Mouse (Mus musculus) lung, adult 2 months (tissue): ENCODE data around the gene Acot4. TPM values are rescaled to one million over a fixed set of nuclear protein-coding genes. Genes with fewer than 3 reads are reported as not detected.
A peak's percentile ranks its signal among the peaks of the same experiment; 100 is the strongest.
"Not testable (repeated sequence)": the region's sequence is repeated elsewhere in the genome, so short reads cannot be mapped to it uniquely, and the experiment has no call there.

Experiments
- DNase-seq: peaks from one replicate; pipeline ENCODE4 v3.0.0; 2022
- H3K4me1 ChIP-seq: fragments of 200-500 bp; 2 replicates; pipeline ENCODE4 v1.6.1; 2011; ENCODE audit warnings: low read length; ENCODE audit not compliant: control insufficient read depth, insufficient read depth
- H3K4me3 ChIP-seq: fragments of 200-500 bp; replicated peaks from 2 replicates; pipeline ENCODE3; 2011; ENCODE audit warnings: low read depth, mild to moderate bottlenecking, control low read depth, low read length; ENCODE audit errors: extremely low read depth
- CTCF ChIP-seq: fragments of 200-500 bp; IDR thresholded peaks from 2 replicates; pipeline ENCODE4 v1.5.1; 2011; ENCODE audit warnings: mild to moderate bottlenecking, low read length, control low read depth; ENCODE audit not compliant: insufficient read depth
- POLR2A ChIP-seq: fragments of 200-500 bp; IDR thresholded peaks from 2 replicates; pipeline ENCODE4 v1.6.1; 2011; ENCODE audit warnings: low read depth, mild to moderate bottlenecking, control low read depth, low read length, borderline replicate concordance; ENCODE audit errors: extremely low read depth
- WGBS: fragments of 180-500 bp; shearing (Covaris S2); methylation state at CpG from one replicate; pipeline ENCODE4 v1.1.7; 2018; 5-methylcytosine and 5-hydroxymethylcytosine counted together
- polyA plus RNA-seq: library from polyadenylated mRNA; depleted of rRNA; stranded (reverse); fragments of >200 nt; gene quantifications from 2 replicates; pipeline ENCODE4 v1.2.3, GENCODE M21; 2012

Gene Acot4
- polyA plus RNA-seq, 1 experiment = 0.40 TPM

DNA sequence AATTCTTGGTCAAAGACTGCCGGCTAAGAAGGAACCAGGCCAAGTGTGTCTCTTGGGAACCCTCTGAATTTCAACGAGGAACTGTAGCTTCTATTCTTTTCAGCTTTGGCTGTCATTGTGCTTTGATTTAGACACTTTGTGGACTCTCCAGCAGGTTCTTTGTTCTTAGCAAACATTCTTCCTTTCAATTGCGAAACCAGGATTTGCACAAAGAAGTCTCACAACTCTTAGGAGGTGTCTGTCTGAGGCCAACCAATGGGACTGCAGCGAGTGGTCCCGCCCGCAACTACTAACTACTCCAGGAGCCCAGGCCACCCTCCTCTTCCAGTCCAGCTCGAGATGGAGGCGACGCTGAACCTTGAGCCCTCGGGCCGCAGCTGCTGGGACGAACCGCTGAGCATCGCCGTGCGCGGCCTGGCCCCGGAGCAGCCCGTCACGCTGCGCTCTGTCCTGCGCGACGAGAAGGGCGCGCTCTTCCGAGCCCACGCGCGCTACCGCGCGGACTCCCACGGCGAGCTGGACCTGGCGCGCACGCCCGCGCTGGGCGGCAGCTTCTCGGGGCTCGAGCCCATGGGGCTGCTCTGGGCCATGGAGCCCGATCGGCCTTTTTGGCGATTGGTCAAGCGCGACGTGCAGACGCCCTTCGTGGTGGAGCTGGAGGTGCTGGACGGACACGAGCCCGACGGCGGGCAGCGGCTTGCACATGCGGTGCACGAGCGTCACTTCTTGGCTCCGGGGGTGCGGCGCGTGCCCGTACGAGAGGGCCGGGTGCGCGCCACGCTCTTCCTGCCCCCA, 28.8 kb upstream of the Acot4 start, which contains the start of gene Acot1:
TSS of gene Acot1 (plus strand) at position 320 of the 795 bp plus-strand sequence.
- H3K4me1 ChIP-seq = not testable (repeated sequence)
- DNase-seq = peak; percentile 70
- peak; percentile 82; the same call in 1 of the 2 replicates for TF ChIP-seq POLR2A
- WGBS = 1% methylated on average over 64 of the region's 70 CpGs
- peak within 1 kb of the TSS; percentile 74 for H3K4me3 ChIP-seq

DNA sequence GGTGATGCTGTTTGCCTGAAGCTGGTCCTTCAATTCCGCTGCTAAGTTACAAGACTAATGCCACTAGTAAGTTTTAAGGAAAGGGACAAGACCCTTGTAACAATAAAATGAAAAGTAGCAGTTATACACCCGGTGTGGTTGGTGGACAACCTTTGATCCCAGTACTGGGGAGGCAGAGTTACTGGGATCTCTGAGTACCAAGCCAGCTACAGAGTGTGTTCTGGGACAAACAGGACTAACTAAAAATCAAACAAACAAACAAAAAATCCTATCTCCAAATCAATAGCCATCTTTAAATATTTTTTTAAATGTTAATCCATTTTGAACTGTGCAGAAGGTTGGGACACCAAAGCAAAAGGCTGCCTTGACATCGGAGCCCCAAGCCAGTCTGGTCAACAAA, 28.0 kb upstream of the Acot4 start:
- TF ChIP-seq POLR2A (no peak), CTCF (no peak)
- DNase-seq = no peak
- Histone ChIP-seq H3K4me1 (peaks cover 6% of the 10 kb centered on the region), H3K4me3 (no peak overlapping the region)
- whole genome bisulfite sequencing = 78% methylated on average over 3 of the region's 3 CpGs

DNA sequence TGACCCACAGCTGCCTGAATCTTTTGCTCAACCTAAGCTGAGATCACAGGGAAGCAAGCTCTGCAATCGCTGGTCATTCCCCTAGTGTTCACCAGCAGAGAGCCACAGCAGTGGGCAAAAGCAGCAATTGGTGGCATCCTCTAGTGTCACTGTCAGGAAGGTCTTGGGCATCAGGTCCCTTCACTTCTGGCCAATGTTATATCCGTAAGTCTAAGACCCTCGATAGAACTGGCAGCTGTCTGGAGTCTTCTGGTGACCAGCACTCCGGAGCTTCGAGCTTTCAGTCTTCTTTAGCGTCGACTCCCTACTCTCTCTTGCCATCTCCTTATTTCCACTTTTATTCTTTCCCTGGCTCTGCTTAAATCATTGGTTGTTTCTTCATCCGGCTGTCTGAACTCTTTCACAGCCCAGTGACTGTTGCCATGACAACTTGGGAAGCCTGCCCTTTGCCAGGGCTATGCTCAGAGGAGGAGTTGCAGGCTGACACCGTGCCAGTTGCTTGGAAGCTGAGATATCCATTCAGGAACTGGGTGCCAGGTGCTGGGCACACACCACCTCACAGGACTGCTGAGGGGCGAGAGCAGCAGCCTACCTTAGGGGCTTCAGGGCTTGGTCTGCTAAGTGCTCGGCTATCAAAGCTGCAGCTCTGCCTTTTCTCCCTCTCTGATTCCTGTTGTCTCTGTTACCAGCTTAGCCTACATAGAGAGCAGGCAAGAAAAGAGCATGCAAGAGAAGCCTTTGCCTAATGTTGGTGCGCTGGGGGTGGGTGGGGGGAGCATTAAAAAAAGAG, 26.7 kb upstream of the Acot4 start:
- Histone ChIP-seq H3K4me1 (peaks cover 6% of the 10 kb centered on the region), H3K4me3 (peak overlapping the region; percentile 8)
- TF ChIP-seq POLR2A = no peak
- no peak for TF ChIP-seq CTCF
- 40% methylated on average over 12 of the region's 12 CpGs for WGBS
- peak; percentile 59 for DNase-seq

DNA sequence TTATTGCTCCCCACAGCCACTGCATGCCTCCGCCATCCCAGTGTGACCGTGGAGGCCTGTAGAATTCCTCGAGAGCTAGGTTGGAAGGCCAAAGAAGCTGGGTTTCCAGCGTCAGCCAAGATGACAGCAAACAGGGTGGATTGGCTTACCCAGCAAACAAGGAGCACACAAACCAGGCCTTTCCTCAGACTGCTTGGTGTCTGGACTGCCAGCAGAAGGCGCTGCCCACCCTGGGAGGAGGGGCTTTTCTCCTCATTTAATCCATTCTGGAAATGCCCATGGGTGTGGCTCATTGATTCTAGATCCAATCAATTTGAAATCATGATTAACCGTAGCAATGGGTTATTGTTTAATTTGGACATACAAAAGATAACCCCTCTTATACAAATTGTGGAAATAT, 25.0 kb upstream of the Acot4 start:
- no peak overlapping the region for H3K4me3 ChIP-seq
- DNase-seq = no peak

DNA sequence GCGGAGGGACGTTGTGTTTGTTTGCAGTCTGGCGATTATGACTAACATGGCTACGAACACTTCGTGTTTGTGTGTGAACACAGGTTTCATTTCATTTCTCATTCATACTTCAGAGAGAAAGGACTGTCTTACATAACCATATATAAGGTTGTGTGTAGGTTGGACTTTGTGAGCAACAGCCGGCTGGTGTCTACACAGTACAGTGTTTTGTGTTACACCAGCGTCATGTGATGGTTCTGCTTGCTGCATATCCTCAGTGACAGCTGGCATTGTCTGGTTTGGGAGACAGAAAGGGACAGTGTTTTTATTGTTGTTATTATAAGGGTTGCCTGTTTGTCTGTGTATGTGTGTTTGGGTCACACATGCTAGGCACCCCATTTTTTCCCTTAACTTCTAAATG, 24.5 kb upstream of the Acot4 start:
- 82% methylated on average over 7 of the region's 7 CpGs for WGBS
- TF ChIP-seq POLR2A (no peak), CTCF (no peak)
- no peak overlapping the region for H3K4me3 ChIP-seq
- H3K4me1 ChIP-seq = peaks cover 6% of the 10 kb centered on the region
- no peak for DNase-seq

More for the DNA sequence above, 25.0 kb upstream of the Acot4 start:
- peaks cover 6% of the 10 kb centered on the region for H3K4me1 ChIP-seq
- WGBS = 66% methylated on average over 6 of the region's 6 CpGs
- TF ChIP-seq CTCF = 0 out of 2 replicates have a peak, but pooled peaks have one; percentile 13
- no peak for TF ChIP-seq POLR2A

DNA sequence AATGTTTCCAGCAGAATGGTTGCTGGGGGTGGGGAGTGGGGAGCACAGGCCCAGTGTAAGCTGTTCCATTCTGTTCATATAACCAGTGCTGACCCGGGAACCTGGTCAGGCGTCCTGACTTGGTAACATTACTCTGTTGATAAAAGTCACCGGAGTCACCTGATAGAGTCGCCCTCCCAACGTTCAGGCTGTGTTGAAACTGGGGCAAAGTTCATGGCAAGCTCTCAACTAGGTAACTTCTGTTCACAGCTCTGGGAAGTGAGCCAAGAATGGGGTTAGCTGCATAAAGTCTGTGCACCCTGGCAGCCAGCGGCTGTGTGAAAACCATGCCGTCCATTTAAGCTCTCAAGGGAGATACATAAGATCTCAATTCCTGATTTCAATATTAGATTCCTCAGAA, 17.7 kb upstream of the Acot4 start:
- H3K4me3 ChIP-seq, H3K4me1 ChIP-seq: not testable (repeated sequence)
- peak; percentile 75 for DNase-seq
- WGBS = 29% methylated on average over 7 of the region's 7 CpGs

DNA sequence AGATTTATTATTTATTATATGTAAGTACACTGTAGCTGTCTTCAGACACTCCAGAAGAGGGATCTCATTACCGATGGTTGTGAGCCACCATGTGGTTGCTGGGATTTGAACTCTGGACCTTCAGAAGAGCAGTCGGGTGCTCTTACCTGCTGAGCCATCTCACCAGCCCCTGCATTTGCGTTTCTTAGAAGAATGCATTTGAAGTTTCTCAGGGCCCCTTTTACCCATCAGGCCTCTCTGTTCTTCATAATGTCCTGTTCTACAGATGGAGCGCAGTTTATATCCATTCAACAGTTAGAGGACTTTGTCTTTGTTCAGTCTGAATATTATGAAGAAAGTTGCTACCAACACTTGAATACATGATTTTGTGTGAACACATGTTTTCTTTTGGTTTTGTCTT, 15.9 kb upstream of the Acot4 start:
- 89% methylated on average over 4 of the region's 4 CpGs for WGBS
- H3K4me3 ChIP-seq, DNase-seq, H3K4me1 ChIP-seq: not testable (repeated sequence)

DNA sequence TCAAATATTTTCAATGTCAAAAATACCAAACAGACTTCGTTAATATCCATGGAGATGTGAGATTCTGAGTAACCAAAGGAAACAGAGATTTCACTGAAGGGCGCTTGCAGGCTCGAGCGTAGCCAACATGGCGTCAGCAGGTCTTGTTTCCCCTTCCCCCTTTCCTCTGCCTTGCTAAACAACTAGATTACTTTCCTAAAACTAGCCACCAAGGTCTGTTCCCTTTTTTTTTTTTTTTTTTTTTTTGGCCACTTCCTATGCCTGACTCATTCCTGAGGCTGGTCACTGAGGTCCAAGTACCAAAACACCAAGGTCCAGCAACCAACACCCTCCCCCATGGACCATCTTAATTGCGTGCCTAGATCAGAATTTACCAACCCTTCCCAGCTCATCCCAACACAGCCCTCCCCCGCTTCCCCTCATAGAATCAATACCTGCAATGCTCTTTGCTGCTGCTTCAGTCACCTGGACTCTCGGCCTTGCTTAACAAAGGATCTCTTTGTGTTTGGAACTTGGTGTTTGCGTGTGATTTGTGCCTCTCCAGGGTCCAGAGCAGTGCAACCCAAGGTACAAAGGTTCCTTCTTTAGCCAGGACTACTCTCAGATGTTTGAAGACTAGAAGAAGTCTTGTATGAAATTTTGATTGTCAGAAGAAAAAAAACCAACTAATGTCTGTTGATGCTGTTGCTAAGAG, 15.0 kb upstream of the Acot4 start:
- TF ChIP-seq POLR2A (no peak), CTCF (no peak)
- no peaks in the 10 kb centered on the region for H3K4me1 ChIP-seq
- DNase-seq = no peak
- 82% methylated on average over 9 of the region's 9 CpGs for WGBS
- H3K4me3 ChIP-seq = no peak overlapping the region

DNA sequence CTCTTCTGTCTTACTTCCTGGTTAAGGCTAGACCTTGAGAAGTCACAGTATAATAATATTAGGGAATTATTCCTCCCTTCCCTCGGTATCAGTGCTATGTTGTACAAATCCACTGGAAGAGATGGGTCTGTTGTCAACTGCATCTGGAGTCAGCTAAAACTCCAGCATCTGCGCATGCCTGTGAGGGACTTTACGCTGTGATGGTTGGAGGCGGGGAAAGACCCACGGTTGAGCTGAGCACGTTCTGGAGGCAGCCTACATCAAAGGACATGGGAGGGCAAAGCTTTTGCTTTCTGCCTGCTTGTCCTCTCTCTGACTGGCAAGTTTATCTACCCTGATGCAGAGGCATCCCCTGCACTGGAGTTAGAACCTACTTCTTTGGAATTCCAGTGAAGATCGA, 12.3 kb upstream of the Acot4 start:
- TF ChIP-seq POLR2A = no peak
- no peak for TF ChIP-seq CTCF
- no peak for DNase-seq
- WGBS = 86% methylated on average over 7 of the region's 7 CpGs
- H3K4me3 ChIP-seq = no peak overlapping the region
- H3K4me1 ChIP-seq = no peaks in the 10 kb centered on the region

DNA sequence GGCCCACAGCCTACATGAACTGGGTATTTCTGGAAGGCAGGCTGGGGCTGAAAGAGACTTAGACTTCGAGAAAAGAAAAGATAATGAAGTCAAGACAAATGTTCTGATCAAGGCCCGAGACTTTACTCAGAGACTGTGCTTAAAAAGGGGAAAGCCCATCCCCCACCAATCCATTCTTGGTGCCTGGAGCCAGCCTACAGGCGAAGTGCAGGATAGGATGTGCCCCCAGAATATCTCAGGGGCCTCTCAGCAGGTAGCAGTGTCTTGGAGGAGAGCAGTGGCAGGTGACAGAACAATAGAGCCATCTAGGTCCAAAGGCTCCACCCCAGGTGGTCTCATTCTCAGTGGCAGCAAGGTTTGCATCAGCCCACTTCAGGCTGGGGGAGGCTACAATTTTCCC, 9.9 kb upstream of the Acot4 start:
- H3K4me1 ChIP-seq, H3K4me3 ChIP-seq, DNase-seq: not testable (repeated sequence)
- 71% methylated on average over 3 of the region's 3 CpGs for WGBS

DNA sequence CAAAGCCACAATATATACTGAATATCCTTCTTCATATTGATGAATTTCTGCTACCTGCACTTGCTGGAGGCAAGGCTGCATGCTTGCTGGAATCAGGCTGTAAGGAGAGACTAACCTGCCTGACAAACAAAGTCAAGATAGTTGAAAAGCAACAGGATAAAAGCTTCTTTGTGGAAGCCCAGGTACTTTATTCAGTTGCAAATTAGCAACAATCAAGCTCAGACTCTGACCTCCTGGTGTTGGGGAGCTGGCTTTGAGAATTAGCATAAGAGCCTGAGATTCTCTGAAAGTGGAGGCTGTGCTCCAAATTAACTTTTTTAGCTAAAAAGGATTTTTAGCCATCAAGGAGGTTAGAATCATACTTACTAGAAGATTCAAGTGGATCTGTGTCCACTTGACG, 9.1 kb upstream of the Acot4 start:
- not testable (repeated sequence) for DNase-seq, H3K4me1 ChIP-seq, H3K4me3 ChIP-seq
- 97% methylated on average over 1 of the region's 1 CpGs for WGBS
